ENCODE assay signal across 28 mouse cellular contexts in the genomic region with DNA sequence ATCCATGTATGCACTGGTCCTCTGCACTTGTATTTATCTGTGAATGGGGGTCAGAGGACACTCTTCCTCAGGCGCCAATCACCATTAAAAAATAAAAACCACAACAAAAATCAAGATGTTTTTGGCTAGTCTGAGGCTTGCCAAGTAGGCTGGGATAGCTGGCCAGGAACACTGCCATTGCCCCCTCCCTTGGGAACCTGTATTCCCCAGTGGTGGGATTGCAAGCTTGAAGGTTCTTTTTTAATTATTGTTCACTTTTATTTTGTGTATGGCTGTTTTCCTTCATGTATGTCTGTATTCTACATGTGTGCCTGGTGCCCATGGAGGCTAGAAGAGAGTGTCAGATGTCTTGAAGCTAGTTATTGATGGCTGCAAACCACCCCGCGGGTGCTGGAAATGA.
"Had no signal": no experiment of that assay in that cellular context is flagged by ENCODE, and none has a peak within 500 bp of the region (broad histone marks: within the 10 kb centered on the region; RNA-seq: fewer than 3 reads in every experiment).

No protein-coding gene starts in this region.

- H3K4me3 ChIP-seq: heart, embryonic 12.5 days; heart, embryonic 13.5 days; heart, embryonic 15.5 days; hindbrain, embryonic 10.5 days; hindbrain, embryonic 12.5 days; hindbrain, embryonic 13.5 days; hindbrain, embryonic 15.5 days; intestine, embryonic 15.5 days; kidney, embryonic 15.5 days; left cerebral cortex, adult 2 months had no signal

- DNase-seq: heart, postnatal 10 days; heart, postnatal 36 days; heart, postnatal 4 days; kidney, adult 11 months; kidney, adult 18-20 months; kidney, adult 2 months; kidney, adult 8-10 months; kidney, adult 9 months; kidney, postnatal 10 days; kidney, postnatal 14 days; kidney, postnatal 25 days; kidney, postnatal 36 days; kidney, postnatal 4 days; layer of hippocampus, adult 9-11 months; layer of hippocampus, postnatal 36 days had no signal

- H3K27ac ChIP-seq: heart, embryonic 13.5 days; heart, embryonic 15.5 days; hindbrain, embryonic 10.5 days; hindbrain, embryonic 12.5 days; hindbrain, embryonic 13.5 days; hindbrain, embryonic 14.5 days; hindbrain, embryonic 15.5 days; hindbrain, postnatal 0 days; intestine, embryonic 15.5 days; kidney, embryonic 15.5 days; kidney, postnatal 0 days; left cerebral cortex, adult 2 months had no signal
